Mouse (Mus musculus): ENCODE results near the gene Hras.

- TF ChIP-seq POLR2AphosphoS5 (IDR thresholded peaks at IDR 0.05; ENCODE audit: insufficient replicate concordance, low read depth, low read length) (no peak), CTCF (IDR thresholded peaks at IDR 0.05; ENCODE audit: low read depth, low read length) (no peak)
These were observed 16.3 kb upstream of the Hras start for GRCm38 (mm10) chr7:141210137-141210536.
